Mouse (Mus musculus): ENCODE measurements around the gene Igsf9.

GRCm38 (mm10) chr1:172500451-172501370 lies 19.1 kb downstream of the Igsf9 start:
- no peak for TF ChIP-seq CTCF (IDR thresholded peaks at IDR 0.05; ENCODE audit: low read depth)
- TF ChIP-seq EP300 (optimal IDR thresholded peaks at IDR 0.05): no peak
